Mouse (Mus musculus) heart, adult 18-20 months (tissue): ENCODE data around the gene Pglyrp4. TPM values are rescaled to one million over a fixed set of nuclear protein-coding genes. Genes with fewer than 3 reads are reported as not detected.
"Not testable (repeated sequence)": the region's sequence is repeated elsewhere in the genome, so short reads cannot be mapped to it uniquely, and the experiment has no call there.

ENCODE experiments used
- DNase-seq, 2 experiments: peaks; one replicate each; pipeline ENCODE4 v3.0.0; 2021 to 2022; ENCODE audit warnings: mixed read lengths in 1 of 2
- long read RNA-seq, 2 experiments: library from polyadenylated mRNA; stranded (forward); transcript quantifications; one replicate each; pipeline ENCODE4 v2.0.0; 2021
- total RNA-seq, 2 experiments: library from RNA; stranded (reverse); gene quantifications; 2 replicates each; pipeline ENCODE4 v1.2.3; 2021

Gene Pglyrp4
- total RNA-seq: not detected
- long read RNA-seq, experiment 1: 0 reads
- long read RNA-seq, experiment 2, partial matches to known transcripts: 0 of 1 reads
- long read RNA-seq, experiment 2, other reads (novel, unspliced or antisense): 1 of 1 reads

GRCm38 (mm10) chr3:90726606-90727005 lies at the start of gene Pglyrp4:
Gene Pglyrp4, plus strand, starts transcription at chr3:90726906.
- no peak for DNase-seq

DNA sequence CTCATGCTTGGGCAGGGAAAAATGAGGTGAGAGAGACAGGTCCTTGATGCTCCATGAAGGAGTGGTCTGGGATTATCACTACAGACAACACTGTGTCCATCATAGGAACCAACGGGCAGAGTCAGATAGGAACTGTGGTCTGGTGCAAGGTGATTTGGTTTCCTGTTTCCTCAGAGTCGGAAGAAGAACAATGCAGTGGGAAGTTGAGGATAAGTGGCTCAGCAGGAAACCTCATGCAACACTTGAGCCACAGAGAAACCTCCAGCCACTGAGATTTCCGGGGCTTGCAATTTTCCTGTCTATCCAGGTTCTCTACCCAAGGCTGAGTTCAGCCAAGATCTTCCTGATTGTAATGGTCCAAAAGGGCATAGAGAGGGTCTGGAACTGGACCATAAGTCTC lies 48.0 kb upstream of the Pglyrp4 start:
- DNase-seq: no peak

DNA sequence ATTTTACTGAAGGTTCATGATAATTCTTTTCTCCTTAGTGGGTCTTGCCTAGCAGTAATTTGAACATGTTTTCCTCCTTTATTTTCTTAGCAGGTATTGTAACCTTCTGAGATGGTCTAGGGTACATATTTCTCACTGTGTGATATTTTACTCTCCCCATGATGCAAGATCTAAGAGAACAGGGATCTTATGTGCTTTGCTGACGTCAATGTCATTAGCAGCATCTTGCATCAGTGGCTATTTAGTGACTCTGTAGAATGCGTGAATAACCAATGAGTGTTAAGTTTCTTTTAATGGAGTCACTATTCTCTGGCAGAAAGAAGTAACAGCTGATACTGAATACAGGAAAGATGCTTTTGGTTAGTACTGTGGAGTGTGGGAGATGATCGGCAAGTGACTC lies 42.8 kb upstream of the Pglyrp4 start:
- no peak for DNase-seq

GRCm38 (mm10) chr3:90686835-90687234 lies 39.9 kb upstream of the Pglyrp4 start:
- DNase-seq: no peak

GRCm38 (mm10) chr3:90693496-90693895 lies 33.2 kb upstream of the Pglyrp4 start:
- no peak for DNase-seq

GRCm38 (mm10) chr3:90695613-90696012 lies 31.1 kb upstream of the Pglyrp4 start, which contains the start of gene S100a9:
Gene S100a9, minus strand, starts transcription at chr3:90695721.
- no peak for DNase-seq

GRCm38 (mm10) chr3:90702244-90702643 lies 24.5 kb upstream of the Pglyrp4 start:
- no peak for DNase-seq

DNA sequence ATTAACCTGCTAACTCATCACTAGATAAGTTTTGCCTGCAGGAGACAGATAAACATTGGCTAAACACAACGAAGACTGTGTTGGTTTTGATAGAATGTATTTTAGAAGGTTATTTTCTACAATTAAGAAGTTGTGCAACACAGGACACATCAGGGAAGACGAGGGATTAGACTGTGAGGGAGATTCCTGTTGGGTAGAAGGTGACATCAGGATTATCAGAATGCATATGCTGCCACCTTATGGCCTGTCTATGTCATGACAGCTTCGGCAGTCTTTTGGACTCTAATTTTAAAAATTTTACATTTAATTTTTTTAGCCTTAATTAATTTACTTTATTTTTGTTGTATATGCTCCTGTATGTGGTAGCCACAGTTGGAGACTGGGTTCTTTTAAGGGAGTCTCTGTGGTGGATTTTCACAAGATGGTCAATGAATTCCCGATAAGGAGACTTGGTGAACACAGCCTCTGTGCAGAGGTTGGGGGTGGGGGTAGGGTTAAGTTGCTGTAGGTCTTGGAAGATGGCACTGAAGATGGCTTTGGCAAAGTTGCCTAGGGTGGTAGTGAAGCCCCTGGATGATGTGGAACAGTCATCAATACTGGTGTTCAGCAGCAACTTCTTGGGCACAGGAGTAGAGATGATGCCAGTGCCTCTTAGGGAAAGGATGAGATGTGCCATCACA lies 18.0 kb upstream of the Pglyrp4 start:
- DNase-seq: peak; percentile 11 to 43

GRCm38 (mm10) chr3:90709591-90710460 lies 16.9 kb upstream of the Pglyrp4 start:
- peak; percentile 70 to 88 for DNase-seq

GRCm38 (mm10) chr3:90749658-90750057 lies 23.0 kb downstream of the Pglyrp4 start:
- no peak for DNase-seq

- not testable (repeated sequence) for DNase-seq
These were observed 51.1 kb downstream of the Pglyrp4 start, which contains the start of gene Gm5849 for GRCm38 (mm10) chr3:90777776-90778175. Gene Gm5849, minus strand, starts transcription at chr3:90777876.

Other genes with a start within 250 kb of the Pglyrp4 start
- 10 to 100 TPM; 62.0 to 70.7 TPM for gene Snapin, start 235.9 kb upstream of the Pglyrp4 start, total RNA-seq
- gene Chtop, start 217.4 kb upstream of the Pglyrp4 start, total RNA-seq: 10 to 100 TPM; 90.0 to 96.6 TPM
- gene S100a1, start 212.5 kb upstream of the Pglyrp4 start, total RNA-seq: 1,000 to 10,000 TPM; 1,108 to 1,133 TPM
- gene S100a13, start 212.5 kb upstream of the Pglyrp4 start, total RNA-seq: 10 to 100 TPM; 29.6 to 31.2 TPM
- gene S100a14, start 200.1 kb upstream of the Pglyrp4 start, total RNA-seq: under 1 TPM; 0.49 to 0.60 TPM
- 10 to 100 TPM; 62.9 to 71.8 TPM for gene S100a16, start 189.7 kb upstream of the Pglyrp4 start, total RNA-seq
- not detected for gene S100a3, start 166.3 kb upstream of the Pglyrp4 start, total RNA-seq
- gene S100a2, start 136.7 kb upstream of the Pglyrp4 start, total RNA-seq: not detected
- not detected for gene Gm42674, start 125.0 kb upstream of the Pglyrp4 start, total RNA-seq
- 10 to 100 TPM; 12.5 to 14.1 TPM for gene S100a4, start 123.1 kb upstream of the Pglyrp4 start, total RNA-seq
- gene S100a5, start 118.4 kb upstream of the Pglyrp4 start, total RNA-seq: not detected
- gene S100a6, start 114.0 kb upstream of the Pglyrp4 start, total RNA-seq: 10 to 100 TPM; 76.5 to 79.4 TPM
- gene S100a7a, start 72.9 kb upstream of the Pglyrp4 start, total RNA-seq: under 1 TPM in 1 of 2 experiments, not detected in 1; 0.47 TPM
- not detected for gene S100a8, start 57.9 kb upstream of the Pglyrp4 start, total RNA-seq
- gene S100a9, start 31.2 kb upstream of the Pglyrp4 start, total RNA-seq: under 1 TPM in 1 of 2 experiments, not detected in 1; 0.57 TPM
- not detected for gene Gm5849, start 51.0 kb downstream of the Pglyrp4 start, total RNA-seq